Mouse (Mus musculus) cerebellum, adult (tissue): ENCODE measurements around the gene Mrpl46.

Source experiments
- ATAC-seq: cut with Nextera tagmentation; 2 replicates; pipeline ENCODE4 v1.9.2; 2017; ENCODE audit warnings: mild to moderate bottlenecking, moderate library complexity, mixed read lengths; ENCODE audit not compliant: insufficient number of reproducible peaks, low FRiP score, low TSS enrichment

The Mrpl46 gene

GRCm38 (mm10) chr7:78769075-78769652, 14.2 kb downstream of the Mrpl46 start:
- ATAC-seq, result no peak

- ATAC-seq, result no peak
Measured at GRCm38 (mm10) chr7:78767929-78768531, 15.3 kb downstream of the Mrpl46 start.

GRCm38 (mm10) chr7:78766019-78766683, 17.2 kb downstream of the Mrpl46 start:
- ATAC-seq, result peak; percentile 80

- ATAC-seq, result 0 out of 2 replicates have a peak, but pooled peaks have one; percentile 42
Measured at GRCm38 (mm10) chr7:78765215-78765631, 18.1 kb downstream of the Mrpl46 start.

- ATAC-seq, result no peak
Measured at GRCm38 (mm10) chr7:78763801-78764200, 19.5 kb downstream of the Mrpl46 start.

GRCm38 (mm10) chr7:78754458-78755000, 28.8 kb downstream of the Mrpl46 start:
- ATAC-seq, result no peak

GRCm38 (mm10) chr7:78753752-78754457, 29.4 kb downstream of the Mrpl46 start:
- ATAC-seq, result no peak

GRCm38 (mm10) chr7:78752961-78753360, 30.4 kb downstream of the Mrpl46 start:
- no peak for ATAC-seq

GRCm38 (mm10) chr7:78743731-78744385, 39.5 kb downstream of the Mrpl46 start:
- ATAC-seq, result no peak

GRCm38 (mm10) chr7:78739351-78740000, 43.9 kb downstream of the Mrpl46 start:
- no peak for ATAC-seq

- ATAC-seq, result no peak
Measured at GRCm38 (mm10) chr7:78737614-78738210, 45.6 kb downstream of the Mrpl46 start, which contains the start of gene Ntrk3. Gene Ntrk3 (minus strand): TSS chr7:78738012.

GRCm38 (mm10) chr7:78737196-78737595, 46.1 kb downstream of the Mrpl46 start:
- no peak for ATAC-seq

GRCm38 (mm10) chr7:78731391-78731790, 51.9 kb downstream of the Mrpl46 start:
- no peak for ATAC-seq
